Mouse (Mus musculus) spleen, adult 2 months (tissue): Measurements from ENCODE around the gene Pkmyt1.

ENCODE experiments used
- CTCF ChIP-seq: fragments of 200-500 bp; IDR thresholded peaks from 2 replicates; pipeline ENCODE4 v1.5.1; 2011; ENCODE audit warnings: mild to moderate bottlenecking, inconsistent platforms; ENCODE audit not compliant: insufficient read depth, insufficient read length, insufficient replicate concordance; ENCODE audit errors: extremely low read depth
- POLR2A ChIP-seq: fragments of 200-500 bp; IDR thresholded peaks from 2 replicates; pipeline ENCODE4 v1.6.1; 2011; ENCODE audit warnings: low read depth, low read length, inconsistent platforms

DNA sequence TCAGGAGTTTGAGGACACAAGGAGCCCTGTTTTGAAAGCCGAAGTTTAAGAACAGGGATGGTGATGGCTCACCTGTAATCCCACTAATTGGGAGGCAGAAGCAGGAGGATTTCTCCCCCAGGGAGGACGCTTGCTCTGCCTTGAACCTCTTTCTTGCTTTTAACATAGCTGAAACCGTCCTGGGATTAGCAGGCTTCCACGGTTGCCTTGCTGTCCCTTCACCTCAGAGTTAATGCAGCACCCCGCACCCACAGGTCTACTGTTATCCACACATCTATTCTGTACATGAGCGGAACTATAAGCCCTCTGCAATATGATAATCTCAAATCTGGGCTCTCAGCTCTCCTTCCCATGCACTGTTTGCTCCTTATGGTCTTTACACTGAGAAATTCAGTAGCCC lies 47.5 kb downstream of the Pkmyt1 start:
- no peak for TF ChIP-seq CTCF
- no peak for TF ChIP-seq POLR2A
